In the genomic region with DNA sequence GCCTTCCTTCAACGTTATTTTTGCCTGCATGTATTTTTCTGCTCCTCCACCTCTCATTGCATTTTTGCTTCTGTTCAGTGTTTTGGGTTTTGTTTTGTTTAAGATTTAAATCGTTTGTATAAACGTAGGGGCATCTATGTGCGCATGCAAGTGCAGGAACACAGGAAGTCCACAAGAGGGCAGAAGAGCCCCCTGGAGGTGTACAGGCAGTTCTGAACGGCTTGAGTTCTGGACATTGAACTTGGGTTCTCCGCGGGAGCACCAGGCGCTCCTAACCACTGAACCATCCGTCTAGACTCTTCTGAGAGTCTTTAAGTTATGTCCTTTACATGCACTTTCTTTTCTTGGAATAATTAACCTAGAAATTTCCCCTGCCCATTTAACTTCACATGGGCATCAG, we compare ENCODE assay signal across 8 mouse cellular contexts. TPM values are rescaled to one million over a fixed set of nuclear protein-coding genes. Genes with fewer than 3 reads are reported as not detected.
A peak's percentile ranks its signal among the peaks of the same experiment; 100 is the strongest.
DNase-seq lines count a peak whose midpoint lies in the region; ATAC-seq and TF ChIP-seq lines count a peak whose summit lies in the region.

No protein-coding gene starts in this region.

- no peak overlapping the region for H3K4me3 ChIP-seq in heart, adult 2 months
- no peak overlapping the region for H3K4me3 ChIP-seq in heart, embryonic 11.5 days (ENCODE audit: low read depth, low read length)
- H3K4me3 ChIP-seq in CH12.LX (replicated peaks in 1 of 3; ENCODE audit: low read depth in 2 of 3, low read length in 2 of 3, poor library complexity in 1 of 3) = no peak overlapping the region
- H3K4me3 ChIP-seq in forebrain, embryonic 12.5 days (replicated peaks) = no peak overlapping the region

- no peak overlapping the region for H3K27ac ChIP-seq in heart, adult 2 months
- H3K27ac ChIP-seq in heart, embryonic 11.5 days (ENCODE audit: low read depth, low read length) = no peak overlapping the region
- no peak overlapping the region for H3K27ac ChIP-seq in CH12.LX (ENCODE audit: insufficient read depth, low read depth)
- H3K27ac ChIP-seq in forebrain, embryonic 12.5 days = no peak overlapping the region

- dilution Hi-C loops in CH12.LX (cut with MboI; ENCODE audit: extremely low pct_ligation_motif_present, extremely low pct_unique_long_range_greater_than_20kb, low sequenced_read_pairs) = no loop called here

- TF ChIP-seq CTCF in heart, adult 2 months (IDR thresholded peaks at IDR 0.05) = peak; percentile 91
- TF ChIP-seq CTCF in CH12.LX (conservative IDR thresholded peaks at IDR 0.05 in 1 of 2, IDR thresholded peaks at IDR 0.05 in 1 of 2; ENCODE audit: low read depth in 2 of 2, low read length in 2 of 2) = peak; percentile 63 to 81; a peak in 3 of 4 replicates

- no peak for TF ChIP-seq POLR2A in heart, adult 2 months (IDR thresholded peaks at IDR 0.05; ENCODE audit: insufficient read depth, low read depth, low read length)
- no peak for TF ChIP-seq POLR2A in CH12.LX (IDR thresholded peaks at IDR 0.05; ENCODE audit: low read depth, low read length)

- H3K9me3 ChIP-seq in heart, embryonic 11.5 days (replicated peaks; ENCODE audit: control insufficient read depth, low read length) = no peaks in the 10 kb centered on the region
- H3K9me3 ChIP-seq in CH12.LX (replicated peaks; ENCODE audit: low read length) = no peaks in the 10 kb centered on the region
- no peaks in the 10 kb centered on the region for H3K9me3 ChIP-seq in forebrain, embryonic 12.5 days

- no peaks in the 10 kb centered on the region for H3K36me3 ChIP-seq in heart, adult 2 months (ENCODE audit: control insufficient read depth, insufficient read depth, low read length)
- H3K36me3 ChIP-seq in heart, embryonic 11.5 days (ENCODE audit: control insufficient read depth, insufficient read depth, low read length) = no peaks in the 10 kb centered on the region
- H3K36me3 ChIP-seq in CH12.LX (replicated peaks in 1 of 2; ENCODE audit: control insufficient read depth in 1 of 2, insufficient read depth in 1 of 2, low read length in 1 of 2) = peaks cover 0 to 16% of the 10 kb centered on the region in 2 experiments
- no peaks in the 10 kb centered on the region for H3K36me3 ChIP-seq in forebrain, embryonic 12.5 days (replicated peaks)

- 36% methylated on average over 9 of the region's 9 CpGs for WGBS in heart, adult 2 months
- WGBS in heart, embryonic 11.5 days (ENCODE audit: insufficient replicate concordance) = 42% methylated on average over 9 of the region's 9 CpGs
- WGBS in forebrain, embryonic 12.5 days = 63% methylated on average over 9 of the region's 9 CpGs

- TF ChIP-seq RAD21 in CH12.LX (IDR thresholded peaks at IDR 0.05; ENCODE audit: low read depth, low read length) = peak; percentile 81

- H3K4me2 ChIP-seq in heart, embryonic 11.5 days = no peak overlapping the region
- no peak overlapping the region for H3K4me2 ChIP-seq in CH12.LX (ENCODE audit: insufficient read depth, low read depth, poor library complexity, severe bottlenecking)
- no peak overlapping the region for H3K4me2 ChIP-seq in forebrain, embryonic 12.5 days

- intact Hi-C loops in heart, adult 2 months (cut with DNase I) = loop anchor here (1.0 to 10.0 kb wide), 3 partner anchors 42 to 385 kb away; partner anchors contain the start of gene St3gal3
- intact Hi-C loops in left cerebral cortex, postnatal 14 days (cut with DNase I) = loop anchor here (2.0 to 10.0 kb wide), 2 partner anchors 203 to 255 kb away; partner anchors contain the start of gene Slc6a9

- H3K9ac ChIP-seq in heart, adult 2 months (ENCODE audit: low read depth, low read length) = no peak overlapping the region
- H3K9ac ChIP-seq in heart, embryonic 11.5 days (ENCODE audit: low read depth, low read length) = no peak overlapping the region
- H3K9ac ChIP-seq in CH12.LX (ENCODE audit: insufficient read depth, low read depth) = no peak overlapping the region
- no peak overlapping the region for H3K9ac ChIP-seq in forebrain, embryonic 12.5 days

- peak; percentile 27 to 44 for DNase-seq in heart, adult 2 months
- DNase-seq in CH12.LX (ENCODE audit: extremely low read depth) = peak; percentile 36
- peak; percentile 31 for DNase-seq in adrenal gland, postnatal 25 days
- peak; percentile 34 to 43 for DNase-seq in left cerebral cortex, postnatal 14 days (ENCODE audit: low spot score in 2 of 2)
- peak; percentile 29 for DNase-seq in retina, postnatal 7 days (ENCODE audit: low read depth, low spot score)

- no peaks in the 10 kb centered on the region for H3K27me3 ChIP-seq in heart, adult 2 months (ENCODE audit: control insufficient read depth, insufficient read depth, low read length)
- no peaks in the 10 kb centered on the region for H3K27me3 ChIP-seq in heart, embryonic 11.5 days (ENCODE audit: control insufficient read depth, insufficient read depth, low read length)
- no peaks in the 10 kb centered on the region for H3K27me3 ChIP-seq in CH12.LX (replicated peaks)
- no peaks in the 10 kb centered on the region for H3K27me3 ChIP-seq in forebrain, embryonic 12.5 days

- no peaks in the 10 kb centered on the region for H3K79me2 ChIP-seq in heart, adult 2 months (replicated peaks; ENCODE audit: control insufficient read depth, insufficient read depth, low read length)
- H3K79me2 ChIP-seq in CH12.LX (replicated peaks; ENCODE audit: control insufficient read depth, extremely low read depth, insufficient read depth, poor library complexity, severe bottlenecking) = no peaks in the 10 kb centered on the region

- H3K4me1 ChIP-seq in heart, adult 2 months (ENCODE audit: control insufficient read depth, insufficient read depth, low read length) = no peaks in the 10 kb centered on the region
- H3K4me1 ChIP-seq in heart, embryonic 11.5 days (ENCODE audit: control insufficient read depth, insufficient read depth, low read length) = peaks cover 2% of the 10 kb centered on the region; the same call in 1 of the 2 replicates
- no peaks in the 10 kb centered on the region for H3K4me1 ChIP-seq in CH12.LX (ENCODE audit: control insufficient read depth in 1 of 2, insufficient read depth in 2 of 2)
- peaks cover 5% of the 10 kb centered on the region; the same call in 1 of the 2 replicates for H3K4me1 ChIP-seq in forebrain, embryonic 12.5 days

- in situ Hi-C loops in CH12.LX (cut with MboI; ENCODE audit: low pct_ligation_motif_present, low pct_unique_long_range_greater_than_20kb, low sequenced_read_pairs) = loop anchor here (5.0 to 25.0 kb wide), 3 partner anchors 163 to 253 kb away; partner anchors contain the start of genes Artn, Ptprf and Slc6a9

- no peak for ATAC-seq in heart, embryonic 11.5 days (replicated peaks; ENCODE audit: insufficient number of reproducible peaks, low FRiP score, low TSS enrichment)
- ATAC-seq in erythroid progenitor cell, adult 5-6 weeks (replicated peaks; ENCODE audit: low FRiP score, poor library complexity, severe bottlenecking) = peak; percentile 84
- no peak for ATAC-seq in forebrain, embryonic 12.5 days (ENCODE audit: low FRiP score)

- TF ChIP-seq EP300 in heart, adult 2 months (IDR thresholded peaks at IDR 0.05; ENCODE audit: insufficient read depth, low read depth, low read length) = 0 out of 2 replicates have a peak, but pooled peaks have one; percentile 12
- no peak for TF ChIP-seq EP300 in CH12.LX (IDR thresholded peaks at IDR 0.05; ENCODE audit: low read length)

TF ChIP-seq in CH12.LX, 34 proteins besides CTCF, POLR2A, EP300 and RAD21:
- peak; percentile 21; the same call in 1 of the 2 replicates for TF ChIP-seq ZC3H11A (IDR thresholded peaks at IDR 0.05; ENCODE audit: low read depth, low read length)
- no peak for TF ChIP-seq MAFK (IDR thresholded peaks at IDR 0.05; ENCODE audit: insufficient replicate concordance, low read length)
- TF ChIP-seq SMC3 (IDR thresholded peaks at IDR 0.05; ENCODE audit: low read depth, low read length) = peak; percentile 85

RNA-seq across cellular contexts. Expression of gene St3gal3, which starts 44.8 kb away (rescaled TPM):
- 10 to 100 TPM; 55.8 to 70.6 TPM for total RNA-seq in heart, adult 2 months (2021)
- 54.9 and 68.2 TPM in 2 replicates for polyA plus RNA-seq in heart, adult 2 months (2012; rRNA removed)
- polyA plus RNA-seq in heart, embryonic 11.5 days (2014; fragmentation: Nextera tagmentation; extraction: Ambion mirVana) = 5.2 and 6.9 TPM in 2 replicates
- total RNA-seq in CH12.LX (2012; rRNA removed) (7.8 and 10.1 TPM in 2 replicates), CH12.LX (2014; rRNA removed) (6.3 and 7.1 TPM in 2 replicates)
- 8.2 and 8.7 TPM in 2 replicates for polyA plus RNA-seq in CH12.LX (2012; ENCODE audit: insufficient read length, low read depth)
- 33.0 and 36.1 TPM in 2 replicates for total RNA-seq in adrenal gland, postnatal 25 days (2021)
- 5.4 and 10.8 TPM in 2 replicates for total RNA-seq in erythroid progenitor cell, adult 5-6 weeks (2015; ENCODE audit: low replicate concordance)
- 7.3 and 9.5 TPM in 2 replicates for total RNA-seq in erythroid progenitor cell, adult 5-6 weeks (2017; ENCODE audit: low replicate concordance)
- 10 to 100 TPM; 41.4 to 45.3 TPM for total RNA-seq in left cerebral cortex, postnatal 14 days (2021)
- polyA plus RNA-seq in forebrain, embryonic 12.5 days (2016; fragmentation: Nextera tagmentation; extraction: Ambion mirVana) = 8.5 TPM in 2 replicates
